Mouse (Mus musculus) monocyte, adult 2 months (primary cell): Measurements from ENCODE around the gene Fam19a5.

ENCODE experiments used
- DNase-seq, 2 experiments: peaks; one replicate each; pipeline ENCODE4 v3.0.0; 2022; ENCODE audit warnings: low spot score in 2 of 2, low read depth in 1 of 2

Fam19a5 gene

DNA sequence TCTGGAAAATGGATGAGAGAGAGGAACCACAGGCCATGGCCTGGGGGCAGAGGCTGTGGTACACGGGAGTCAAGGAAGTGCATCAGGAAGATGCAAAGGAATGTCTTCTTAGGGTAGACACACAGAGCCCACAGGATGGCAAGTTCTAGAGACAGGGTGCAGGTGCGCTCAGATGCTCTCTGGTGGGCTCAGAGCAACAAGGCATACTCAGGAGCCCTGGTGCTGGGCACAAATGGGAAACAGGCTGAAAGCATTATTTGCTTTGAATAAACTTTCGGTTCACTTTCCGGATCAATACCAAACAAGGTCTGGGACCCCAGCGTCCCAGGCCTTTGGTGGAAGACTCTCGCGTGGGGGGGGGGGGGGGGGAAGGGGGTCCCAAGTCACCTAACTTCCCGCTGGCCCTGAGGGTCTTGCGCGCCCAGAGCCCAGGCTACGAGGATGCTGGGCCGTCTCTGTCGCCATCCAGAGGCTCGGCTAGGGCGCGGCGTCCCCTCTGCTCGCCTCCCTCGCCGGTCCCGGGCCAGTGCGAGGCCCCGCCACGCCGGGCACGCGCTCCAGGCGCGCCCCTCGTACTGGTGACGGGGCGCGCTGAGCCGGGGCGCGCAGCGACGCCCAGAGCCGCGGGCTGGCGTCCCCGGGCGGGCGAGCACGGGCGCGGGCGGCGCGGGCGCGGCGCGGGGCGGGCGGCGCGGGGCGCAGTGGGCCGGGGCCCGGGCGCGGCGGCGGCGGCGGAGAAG is at the start of gene Fam19a5:
Gene Fam19a5, plus strand, starts transcription at position 701 of the 740 bp plus-strand sequence.
- no peak for DNase-seq

DNA sequence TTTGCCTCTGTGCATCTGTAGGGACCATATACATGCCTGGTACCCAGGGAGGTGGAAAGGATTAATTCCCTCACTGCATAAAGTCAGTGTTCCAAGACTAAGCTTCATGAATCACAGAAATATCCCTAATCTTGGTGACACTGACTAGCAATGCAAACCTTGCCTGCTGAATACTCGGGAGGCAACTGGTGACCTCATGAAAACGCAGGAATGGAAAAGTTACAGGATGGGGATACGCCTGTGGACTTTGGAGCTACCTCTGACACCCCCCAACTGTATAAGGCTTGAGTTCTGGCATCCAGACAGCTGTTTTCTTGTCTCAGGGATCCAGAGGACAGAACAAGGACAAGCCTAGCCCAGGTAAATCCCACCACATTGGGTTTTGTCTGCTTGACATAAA is 42.4 kb upstream of the Fam19a5 start:
- no peak for DNase-seq

DNA sequence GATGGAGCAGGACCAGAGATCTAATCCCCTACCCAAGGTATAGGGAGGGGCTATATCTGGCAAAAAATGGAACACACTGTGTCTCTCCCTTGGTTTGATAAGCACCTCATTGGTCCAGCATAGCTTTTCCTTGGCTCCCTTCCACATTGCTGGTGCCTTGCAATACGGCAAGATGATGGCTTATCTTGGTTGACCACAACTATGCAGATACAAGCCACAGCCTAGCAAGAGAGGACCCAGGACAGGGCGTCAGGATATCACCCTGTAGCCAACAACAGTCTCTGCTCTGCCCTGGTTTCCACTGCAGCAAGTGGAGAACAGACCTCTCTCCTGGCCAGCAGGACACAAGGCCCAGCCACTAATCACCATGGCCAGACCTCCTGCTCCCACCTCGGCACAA is 36.8 kb upstream of the Fam19a5 start:
- no peak for DNase-seq

DNA sequence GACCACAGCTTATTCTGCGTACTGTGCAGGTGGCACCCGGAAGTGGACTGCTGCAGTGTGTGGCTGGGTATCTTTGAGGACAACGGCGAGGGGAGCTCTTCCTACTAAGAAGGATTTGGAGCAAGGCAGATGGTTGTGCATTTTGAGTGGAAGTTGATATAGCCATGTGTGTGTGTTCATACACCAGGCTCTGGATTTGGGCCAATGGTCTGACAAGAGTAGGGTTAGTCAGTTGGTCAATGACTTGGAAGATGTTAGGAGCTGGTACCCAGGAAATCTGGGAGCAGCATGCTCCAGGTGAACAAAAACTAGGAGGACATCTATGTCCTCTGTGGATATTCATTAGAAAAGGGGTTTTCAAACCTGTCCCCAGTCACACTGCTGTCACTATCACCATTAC is 33.2 kb upstream of the Fam19a5 start:
- DNase-seq = no peak

DNA sequence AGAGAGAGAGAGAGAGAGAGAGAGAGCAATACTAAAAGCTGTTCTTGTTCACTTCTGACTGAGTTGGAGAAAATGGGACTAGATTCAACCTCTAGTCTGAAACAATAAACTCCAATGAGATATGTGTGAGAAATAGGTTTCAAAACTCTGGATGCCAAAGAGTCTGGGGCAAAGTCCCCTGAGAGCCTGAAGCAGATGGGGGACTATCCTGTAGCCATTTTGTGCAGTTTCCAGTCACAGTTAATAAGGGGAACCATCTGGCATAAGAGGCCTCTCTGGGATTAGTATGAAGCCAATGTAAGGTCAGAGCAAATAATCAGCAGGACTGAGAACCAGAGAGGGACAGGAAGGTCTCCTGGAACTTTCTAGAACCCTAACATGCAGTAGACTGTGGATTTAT is 25.9 kb upstream of the Fam19a5 start:
- no peak for DNase-seq

DNA sequence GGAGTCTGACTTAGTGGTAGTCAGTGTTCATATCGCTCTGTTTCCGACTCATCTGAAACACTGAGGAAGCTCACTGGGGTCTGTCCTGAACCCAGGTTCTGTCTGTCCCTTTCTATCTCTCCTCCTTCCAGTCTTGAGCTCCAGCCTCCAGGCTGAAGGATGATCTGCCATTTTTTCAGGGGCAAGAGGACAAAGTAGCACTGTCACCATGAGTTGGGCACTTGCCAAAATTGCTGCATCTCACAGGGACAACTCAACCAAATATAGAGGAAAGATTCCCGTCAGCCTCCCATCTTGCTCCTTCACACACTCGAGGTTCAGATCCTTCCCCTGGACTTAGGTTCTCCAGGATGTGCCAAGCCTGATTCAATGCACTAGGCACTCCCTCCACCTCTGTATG is 14.8 kb upstream of the Fam19a5 start:
- no peak for DNase-seq

DNA sequence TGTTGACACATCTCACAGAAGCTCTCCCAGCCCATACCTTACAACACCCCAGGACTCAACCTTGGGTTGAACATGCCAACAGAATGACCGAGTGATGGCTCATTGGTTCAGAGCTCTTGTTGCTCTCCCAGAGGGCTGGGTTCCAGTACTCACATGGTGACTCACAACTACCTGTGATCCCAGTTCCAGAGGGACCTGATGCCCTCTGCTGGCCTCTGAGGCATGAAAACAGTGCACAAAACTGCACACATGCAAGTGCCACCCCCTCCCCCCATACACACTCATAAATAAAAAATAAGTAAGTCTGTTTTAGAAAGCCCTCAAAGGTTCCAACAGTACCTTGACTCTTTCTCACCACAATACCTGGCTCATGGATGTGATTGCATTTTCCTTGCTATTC is 2.4 kb upstream of the Fam19a5 start:
- DNase-seq = no peak

DNA sequence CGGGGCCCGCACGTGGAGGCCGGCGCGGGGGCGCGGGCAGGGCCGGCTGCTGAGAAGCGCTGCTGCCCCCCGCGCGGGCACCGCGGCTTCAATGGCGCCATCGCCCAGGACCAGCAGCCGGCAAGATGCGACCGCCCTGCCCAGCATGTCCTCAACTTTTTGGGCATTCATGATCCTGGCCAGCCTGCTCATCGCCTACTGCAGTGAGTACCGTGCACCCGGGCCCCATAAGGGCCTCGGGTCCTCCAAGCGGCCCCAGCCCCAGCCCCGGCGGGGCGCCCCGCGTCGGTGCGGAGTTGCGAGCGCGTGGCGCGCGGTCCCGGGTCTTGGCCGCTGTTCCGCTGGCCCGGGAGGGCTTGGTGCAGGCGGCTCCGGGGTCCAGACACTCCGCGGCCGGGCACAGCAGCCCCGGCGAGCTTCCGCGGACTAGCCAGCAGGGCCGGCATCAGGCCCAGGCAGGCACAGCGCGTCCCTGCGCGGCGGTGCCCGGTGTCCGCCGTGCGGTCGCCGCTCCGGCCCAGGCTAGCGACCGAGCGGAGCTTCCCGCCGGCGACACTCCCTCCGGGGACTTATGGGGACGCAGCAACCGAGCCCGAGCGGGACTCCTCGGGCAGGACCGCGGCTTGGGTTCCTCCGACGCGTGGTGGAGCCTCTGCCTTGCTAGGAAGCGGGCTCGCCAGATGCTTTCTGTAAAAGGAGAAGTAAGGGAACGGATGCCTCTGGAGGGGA is 466 bp downstream of the Fam19a5 start:
- DNase-seq = no peak

DNA sequence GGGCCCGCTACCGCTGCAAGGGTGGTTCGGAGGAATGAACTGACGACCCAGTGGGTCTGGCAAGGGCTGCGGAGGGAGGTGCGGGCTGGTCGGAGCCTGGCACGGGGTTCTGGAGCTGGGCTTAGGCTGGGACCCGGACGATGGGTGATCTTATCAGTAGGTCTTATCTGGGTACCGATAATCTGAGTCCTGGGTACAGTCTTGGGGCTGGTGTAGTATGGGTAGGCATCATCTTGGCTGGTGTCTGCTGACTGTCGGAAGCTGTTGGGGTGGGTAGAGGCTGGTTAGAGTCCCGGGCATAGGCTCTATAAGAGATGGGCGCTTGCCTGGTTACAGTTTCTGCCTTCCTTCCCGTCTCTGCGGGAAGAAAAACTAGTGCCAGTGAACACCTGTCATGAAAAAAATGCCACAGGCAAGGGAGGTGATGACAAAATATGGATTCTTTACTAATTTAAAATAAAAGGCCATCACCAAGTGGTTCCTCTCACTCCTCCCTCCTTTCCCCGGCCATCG is 1.1 kb downstream of the Fam19a5 start:
- DNase-seq = no peak

DNA sequence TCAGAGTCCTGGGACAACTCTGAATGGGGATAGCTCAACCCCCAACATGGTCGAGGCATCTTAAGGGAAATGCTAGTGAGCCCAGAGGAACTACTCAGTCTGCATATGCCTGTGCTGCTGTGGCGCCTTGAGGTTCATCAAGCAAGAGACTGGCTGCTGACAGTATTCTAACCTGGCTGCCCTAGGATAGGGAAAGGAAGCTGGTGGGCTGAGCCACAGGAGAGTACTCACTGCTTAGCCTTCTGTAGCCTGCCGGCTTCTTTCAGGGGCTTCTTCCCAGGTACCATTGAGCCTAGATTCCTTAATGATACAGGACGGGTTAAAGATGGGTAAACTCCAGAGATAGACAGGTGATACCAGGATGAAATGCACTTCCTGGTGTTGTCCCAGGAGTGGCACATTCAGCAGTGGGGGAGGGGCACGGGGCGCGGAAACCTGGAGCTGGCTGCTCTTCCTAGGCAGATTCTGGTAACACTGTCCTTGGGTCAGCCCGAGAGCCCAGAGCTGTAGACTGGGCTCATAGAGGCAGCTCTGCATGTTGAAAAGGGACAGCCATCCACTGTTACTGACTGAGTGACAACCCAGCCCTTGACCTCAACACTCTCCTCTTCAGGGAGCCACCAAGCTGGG is 1.7 kb downstream of the Fam19a5 start:
- no peak for DNase-seq

DNA sequence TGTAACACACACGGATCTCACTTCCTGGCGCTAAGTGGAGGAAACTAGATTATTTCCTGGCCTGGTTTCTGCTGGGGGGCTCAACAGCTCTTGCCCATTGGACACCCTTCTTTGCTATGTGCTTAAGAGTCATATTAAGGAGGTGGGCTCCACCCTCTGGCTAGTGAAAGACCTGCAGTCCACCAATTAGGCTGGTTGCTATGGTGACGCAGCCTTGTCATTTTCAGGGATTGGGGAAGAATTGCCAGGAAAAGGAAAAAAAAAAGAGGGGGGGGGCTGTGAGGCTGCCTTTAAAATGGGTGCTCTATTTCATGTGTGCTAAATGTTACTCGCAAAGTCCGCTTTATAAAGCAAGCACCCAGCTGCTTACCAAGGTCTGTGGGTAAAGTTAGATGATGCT is 2.9 kb downstream of the Fam19a5 start:
- DNase-seq = no peak

DNA sequence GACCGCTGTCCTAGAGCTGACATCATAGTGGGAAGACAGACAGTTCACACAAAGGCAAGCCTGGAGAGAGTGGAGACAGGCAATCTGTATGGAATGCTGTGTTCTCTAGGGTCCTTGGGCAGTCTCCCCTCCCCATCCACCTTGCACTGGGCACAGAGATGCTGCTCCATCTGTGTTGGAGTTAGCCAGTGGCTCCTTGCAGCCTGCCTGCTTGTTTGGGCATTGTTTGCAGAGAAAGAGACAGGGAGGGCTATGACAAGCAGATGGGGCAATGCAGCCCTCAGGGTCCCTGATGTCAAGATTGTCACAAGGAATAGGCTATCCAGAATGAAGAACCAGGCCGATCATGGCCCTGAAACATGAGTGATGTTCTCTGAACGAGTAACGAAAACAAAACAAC is 5.6 kb downstream of the Fam19a5 start:
- DNase-seq = no peak

DNA sequence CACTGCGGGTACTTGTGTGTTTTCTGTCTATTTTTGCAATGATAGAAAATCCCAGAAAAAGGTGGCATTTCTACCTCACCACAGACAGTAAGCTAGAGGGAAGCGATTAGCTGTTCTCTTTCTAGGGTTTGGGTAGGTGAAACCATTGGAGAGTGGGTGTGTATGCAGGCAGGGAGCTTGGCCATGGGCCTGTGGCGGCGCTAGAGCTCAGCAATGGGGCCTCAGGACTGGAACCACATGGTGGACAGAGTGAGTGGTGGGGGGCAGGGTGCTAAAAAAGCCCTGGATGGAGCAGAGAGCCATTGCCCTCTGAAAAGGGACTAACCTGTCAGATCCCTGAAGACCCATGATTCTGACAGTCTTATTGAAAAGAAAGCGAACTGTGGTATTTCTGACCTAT is 6.7 kb downstream of the Fam19a5 start:
- DNase-seq = no peak

DNA sequence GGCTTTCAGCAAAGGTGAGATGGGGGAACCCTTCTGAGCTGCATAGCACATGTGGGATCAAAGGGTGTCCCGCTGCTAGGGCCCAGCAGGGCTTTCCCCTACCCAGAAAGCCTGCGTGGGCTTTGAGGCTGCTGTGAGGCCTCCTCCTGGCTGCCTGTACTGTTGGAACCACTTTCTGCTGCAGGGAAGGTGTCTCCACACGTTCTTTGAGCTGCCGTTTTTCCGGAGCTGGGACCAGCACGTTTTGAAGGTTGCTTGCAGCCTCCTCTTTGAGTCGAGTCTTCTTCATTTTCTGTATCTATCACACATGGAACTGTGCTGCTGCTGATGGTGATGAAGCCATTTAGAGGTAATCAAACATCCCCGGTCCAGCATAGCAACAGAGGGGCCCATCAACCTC is 7.5 kb downstream of the Fam19a5 start:
- no peak for DNase-seq

DNA sequence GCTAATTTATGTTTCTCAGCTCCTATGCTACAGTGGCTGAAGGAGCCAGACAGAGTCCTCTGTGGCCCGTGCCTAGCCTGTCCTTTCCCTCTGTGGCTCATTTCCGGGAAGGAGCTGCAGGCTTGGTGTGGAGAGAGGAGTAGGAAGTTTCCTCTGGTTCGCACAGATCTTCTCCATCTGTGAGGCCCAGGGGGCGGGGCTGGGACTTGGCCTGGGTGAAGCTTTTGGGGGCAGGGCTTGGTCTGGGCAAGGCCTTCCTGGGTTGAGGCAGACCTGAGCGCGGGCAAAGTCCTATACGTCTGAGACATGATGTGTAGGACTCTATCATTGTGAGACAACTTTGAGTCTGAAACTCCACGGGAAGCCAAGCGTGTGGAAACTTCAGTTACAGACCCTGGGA is 11.7 kb downstream of the Fam19a5 start:
- no peak for DNase-seq

DNA sequence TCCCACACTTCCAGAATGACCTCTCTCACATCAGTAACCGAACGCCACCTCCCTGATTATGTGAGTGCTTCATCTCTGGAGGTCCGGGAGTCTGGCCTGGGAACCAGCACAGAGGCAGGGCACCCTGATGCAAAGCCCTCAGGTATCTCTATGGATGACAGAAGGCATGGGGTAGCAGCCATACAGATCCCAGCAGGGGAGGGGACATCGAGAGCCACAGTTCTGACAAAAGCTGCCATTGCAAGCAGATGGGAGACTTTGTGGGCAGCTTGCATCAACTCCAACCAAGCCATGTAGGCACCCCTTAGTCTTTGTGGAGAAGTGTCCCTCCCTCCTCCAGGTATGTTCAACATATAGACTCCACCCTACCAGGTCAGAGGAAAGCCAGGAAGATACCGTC is 20.2 kb downstream of the Fam19a5 start:
- DNase-seq = no peak

DNA sequence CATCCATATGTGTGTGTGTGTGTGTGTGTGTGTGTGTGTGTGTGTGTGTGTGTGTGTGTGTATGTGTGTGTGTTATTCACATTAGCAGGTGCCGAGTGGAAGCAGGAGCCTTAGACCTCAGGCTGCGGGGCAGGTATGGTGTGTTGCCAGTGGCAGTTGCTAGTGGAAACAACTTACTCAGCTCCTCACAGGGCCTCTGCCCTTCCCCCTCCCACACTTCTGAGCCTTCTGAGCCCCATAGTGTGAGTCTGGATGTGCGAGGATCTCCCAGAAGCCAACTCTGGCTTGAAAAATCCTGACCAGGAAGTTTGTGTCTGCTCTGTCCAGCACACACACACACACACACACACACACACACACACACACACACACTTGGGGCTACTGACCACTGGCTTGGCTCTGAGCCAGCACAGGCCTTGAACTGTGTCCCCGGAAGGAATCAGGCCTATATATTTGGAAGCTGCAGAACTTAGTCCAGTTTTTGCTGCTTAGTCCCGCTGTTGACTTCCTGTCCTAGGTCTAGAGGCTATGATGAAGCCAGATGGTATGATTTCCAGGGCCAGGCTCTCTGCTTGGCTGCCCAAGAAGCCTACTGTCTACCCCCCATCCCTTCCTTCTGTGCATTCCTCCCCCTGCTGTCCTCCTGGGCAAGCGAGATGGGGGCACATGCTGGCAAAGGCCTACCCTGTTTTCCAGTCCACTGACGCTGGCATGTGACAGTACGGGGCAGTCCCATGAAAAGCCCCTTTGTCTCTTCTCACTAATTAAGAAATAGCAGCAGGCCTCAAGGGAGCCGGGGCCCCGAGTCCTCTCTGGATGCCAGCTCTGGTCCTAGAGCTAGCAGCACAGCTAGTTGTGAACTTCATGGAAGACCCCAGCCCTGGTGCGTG is 22.2 kb downstream of the Fam19a5 start:
- no peak for DNase-seq

DNA sequence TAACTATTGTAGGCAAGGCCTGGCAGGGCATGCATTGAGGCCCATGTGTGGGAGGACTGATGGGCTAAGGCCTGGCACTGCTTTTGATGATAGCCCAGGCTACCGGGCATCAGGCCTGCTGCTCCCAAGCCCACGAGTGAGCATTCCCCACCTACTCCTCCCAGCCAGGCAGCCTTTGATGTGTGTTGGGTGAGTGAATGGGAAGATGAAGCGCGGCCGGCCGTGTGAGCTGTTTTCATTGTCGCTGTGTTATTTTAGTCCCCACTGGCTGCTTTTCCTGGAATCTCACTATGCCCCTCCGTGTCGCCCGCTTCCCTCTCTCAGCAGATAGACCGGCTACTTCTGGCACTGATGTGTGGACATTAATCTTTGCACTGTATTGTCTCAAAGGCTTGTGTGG is 26.1 kb downstream of the Fam19a5 start:
- DNase-seq = no peak

DNA sequence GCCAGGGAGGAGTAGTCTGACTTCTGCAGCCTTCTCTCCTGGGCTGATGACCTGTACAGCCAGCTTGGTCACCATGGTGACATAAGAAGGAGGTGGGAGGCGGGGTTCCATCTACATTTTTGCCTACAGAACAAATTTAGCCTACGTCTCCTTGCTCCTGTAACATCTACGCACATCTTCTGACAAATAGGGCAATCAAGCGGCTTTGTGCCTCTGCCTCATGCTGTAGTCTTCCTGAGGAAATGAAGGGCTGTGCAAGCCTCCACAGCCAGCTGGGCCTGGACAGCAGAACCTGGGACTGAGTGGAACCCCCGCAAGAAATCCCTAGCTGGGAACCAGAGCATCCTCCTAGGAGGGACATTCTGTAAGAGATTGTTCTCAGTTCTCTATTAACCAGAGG is 35.8 kb downstream of the Fam19a5 start:
- DNase-seq = no peak

DNA sequence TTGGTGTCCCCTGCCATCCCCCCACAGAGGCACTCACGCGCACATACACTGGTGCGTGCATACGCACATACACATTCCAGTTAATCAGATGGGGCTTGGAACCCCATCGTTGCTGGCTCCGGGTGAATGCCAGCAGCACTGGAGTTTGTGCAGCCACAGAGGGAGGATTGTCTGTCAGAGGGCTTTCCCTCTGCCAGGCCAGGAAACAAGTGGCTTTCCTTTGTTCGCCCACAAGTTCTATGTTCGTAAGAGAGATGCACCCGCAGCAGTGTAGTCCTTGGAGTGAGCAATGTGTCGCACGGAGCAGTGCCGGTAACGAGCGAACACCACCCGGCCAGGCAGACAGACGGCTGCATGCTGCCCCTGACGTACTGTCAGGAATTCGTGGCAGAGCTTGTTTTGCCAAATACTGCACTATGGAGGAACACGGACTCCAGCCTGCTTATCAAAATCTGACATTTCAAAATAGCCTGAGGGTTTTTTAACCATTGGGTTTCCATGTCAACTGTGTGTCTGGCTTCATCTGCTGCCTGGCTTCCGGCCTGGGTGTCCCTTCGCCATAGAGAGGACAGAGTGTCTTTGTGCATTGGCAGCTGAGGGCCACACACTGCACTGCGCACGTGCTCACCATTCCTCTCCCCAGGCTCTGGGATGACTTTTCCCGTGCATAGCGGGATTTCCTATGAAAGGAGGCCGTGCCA is 40.0 kb downstream of the Fam19a5 start:
- DNase-seq = no peak

DNA sequence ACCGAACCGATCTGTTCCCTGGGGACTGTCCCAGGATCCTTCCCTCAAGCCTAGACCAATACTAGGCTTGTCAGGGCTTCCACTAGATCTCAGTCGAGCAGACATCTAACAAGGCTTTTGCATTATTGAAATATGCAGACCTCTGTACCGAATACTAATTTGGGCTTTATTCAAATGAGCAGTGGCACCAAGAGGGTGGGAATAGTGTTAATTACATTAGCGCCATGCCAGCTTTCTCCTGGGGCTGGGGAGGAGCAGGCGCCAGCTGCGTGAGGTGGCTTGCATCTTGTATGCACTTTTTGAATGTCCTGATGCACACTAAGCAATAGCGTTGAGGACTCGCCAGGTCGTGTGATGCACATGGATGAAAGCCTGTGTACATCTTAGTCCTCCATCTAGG is 46.9 kb downstream of the Fam19a5 start:
- no peak for DNase-seq
